Mouse (Mus musculus) 3T3-L1 (cell line): ENCODE measurements around the gene Adh5.

Experiments
- DNase-seq: peaks from one replicate; pipeline ENCODE4 v3.0.0-alpha.2; 2015; ENCODE audit warnings: low read depth, low spot score

Adh5 gene

GRCm38 (mm10) chr3:138442612-138443464, at the start of gene Adh5:
Adh5 (plus strand) TSS chr3:138443093.
- DNase-seq, result peak; percentile 90

GRCm38 (mm10) chr3:138404872-138405271, 38.0 kb upstream of the Adh5 start:
- DNase-seq, result no peak

GRCm38 (mm10) chr3:138405341-138405740, 37.6 kb upstream of the Adh5 start:
- DNase-seq, result peak; percentile 78

- no peak for DNase-seq
Measured at GRCm38 (mm10) chr3:138405840-138406239, 37.1 kb upstream of the Adh5 start.

GRCm38 (mm10) chr3:138407920-138408319, 35.0 kb upstream of the Adh5 start:
- DNase-seq, result no peak

- DNase-seq, result no peak
Measured at GRCm38 (mm10) chr3:138409585-138409984, 33.3 kb upstream of the Adh5 start.

- DNase-seq, result no peak
Measured at GRCm38 (mm10) chr3:138410211-138410610, 32.7 kb upstream of the Adh5 start.

GRCm38 (mm10) chr3:138415121-138415690, 27.7 kb upstream of the Adh5 start, which contains the start of gene Adh4:
Adh4 (plus strand) TSS chr3:138415466.
- DNase-seq, result no peak

- DNase-seq, result no peak
Measured at GRCm38 (mm10) chr3:138419369-138419768, 23.5 kb upstream of the Adh5 start.

GRCm38 (mm10) chr3:138420385-138420784, 22.5 kb upstream of the Adh5 start:
- DNase-seq, result no peak

GRCm38 (mm10) chr3:138423664-138424063, 19.2 kb upstream of the Adh5 start:
- DNase-seq, result no peak

- DNase-seq, result no peak
Measured at GRCm38 (mm10) chr3:138424247-138424646, 18.6 kb upstream of the Adh5 start.

GRCm38 (mm10) chr3:138430360-138430976, 12.4 kb upstream of the Adh5 start:
- no peak for DNase-seq

- peak; percentile 72 for DNase-seq
Measured at GRCm38 (mm10) chr3:138431835-138432234, 11.1 kb upstream of the Adh5 start.

GRCm38 (mm10) chr3:138438716-138439115, 4.2 kb upstream of the Adh5 start:
- DNase-seq, result no peak

- no peak for DNase-seq
Measured at GRCm38 (mm10) chr3:138442203-138442602, 690 bp upstream of the Adh5 start.

- DNase-seq, result no peak
Measured at GRCm38 (mm10) chr3:138443465-138443771, 525 bp downstream of the Adh5 start.

GRCm38 (mm10) chr3:138448077-138448860, 5.4 kb downstream of the Adh5 start:
- no peak for DNase-seq

- DNase-seq, result no peak
Measured at GRCm38 (mm10) chr3:138452169-138452568, 9.3 kb downstream of the Adh5 start.

GRCm38 (mm10) chr3:138454234-138454633, 11.3 kb downstream of the Adh5 start:
- DNase-seq, result peak; percentile 41

GRCm38 (mm10) chr3:138454711-138455435, 12.0 kb downstream of the Adh5 start:
- peak; percentile 27 for DNase-seq
